In genomic region chr13:59073635-59074256, GRCm38 (mm10) we compare ENCODE assay signal across 8 mouse cellular contexts.
DNase-seq lines count a peak whose midpoint lies in the region; ATAC-seq and TF ChIP-seq lines count a peak whose summit lies in the region.

No protein-coding gene starts in this region.

- H3K4me3 ChIP-seq in forebrain, embryonic 11.5 days (ENCODE audit: low read depth, low read length) = no peak overlapping the region
- H3K4me3 ChIP-seq in heart, embryonic 13.5 days = peak overlapping the region; percentile 26
- H3K4me3 ChIP-seq in kidney, postnatal 0 days (replicated peaks; ENCODE audit: low read depth, low read length) = no peak overlapping the region
- H3K4me3 ChIP-seq in limb, embryonic 15.5 days = no peak overlapping the region
- no peak overlapping the region for H3K4me3 ChIP-seq in myocyte

- peak overlapping the region; percentile 32; the same call in 1 of the 2 replicates for H3K4me2 ChIP-seq in forebrain, embryonic 11.5 days (ENCODE audit: low read depth, low read length, severe bottlenecking)
- peak overlapping the region; percentile 60 for H3K4me2 ChIP-seq in heart, embryonic 13.5 days
- H3K4me2 ChIP-seq in kidney, postnatal 0 days (ENCODE audit: low read length) = peak overlapping the region; percentile 14; the same call in 1 of the 2 replicates
- peak overlapping the region; percentile 37 for H3K4me2 ChIP-seq in limb, embryonic 15.5 days
- H3K4me2 ChIP-seq in myocyte (ENCODE audit: low read depth) = no peak overlapping the region

- peak; percentile 20 for DNase-seq in CD4-positive, CD25-positive, alpha-beta regulatory T cell, adult 2 months (ENCODE audit: low read depth, low spot score)
- DNase-seq in forebrain, embryonic 11.5 days (ENCODE audit: low spot score) = peak; percentile 92
- DNase-seq in kidney, postnatal 0 days (ENCODE audit: low spot score) = peak; percentile 91
- peak; percentile 98 for DNase-seq in telencephalon, adult 2 months (ENCODE audit: low read depth, low spot score)

- TF ChIP-seq POLR2A in myocyte (IDR thresholded peaks at IDR 0.05; ENCODE audit: insufficient read length, low read depth) = no peak

- H3K9ac ChIP-seq in forebrain, embryonic 11.5 days (ENCODE audit: low read length) = peak overlapping the region; percentile 23; the same call in 1 of the 2 replicates
- peak overlapping the region; percentile 58; the same call in 1 of the 2 replicates for H3K9ac ChIP-seq in heart, embryonic 13.5 days
- H3K9ac ChIP-seq in kidney, postnatal 0 days (ENCODE audit: low read depth, low read length) = no peak overlapping the region
- no peak overlapping the region for H3K9ac ChIP-seq in limb, embryonic 15.5 days

- ATAC-seq in CD4-positive, CD25-positive, alpha-beta regulatory T cell, adult 4 months = no peak
- peak; percentile 89 for ATAC-seq in forebrain, embryonic 11.5 days (replicated peaks; ENCODE audit: low FRiP score)
- no peak; the same call in 1 of the 2 replicates for ATAC-seq in heart, embryonic 13.5 days (ENCODE audit: extremely low read depth, insufficient number of reproducible peaks, low FRiP score, low TSS enrichment)
- ATAC-seq in kidney, postnatal 0 days (replicated peaks; ENCODE audit: low FRiP score, low read depth) = peak; percentile 65
- ATAC-seq in limb, embryonic 15.5 days (ENCODE audit: insufficient number of reproducible peaks, low FRiP score, low TSS enrichment, low read depth) = peak; percentile 63; the same call in 1 of the 2 replicates

- no peak overlapping the region for H3ac ChIP-seq in myocyte (ENCODE audit: control insufficient read depth, insufficient read length)

- H3K4me1 ChIP-seq in forebrain, embryonic 11.5 days (replicated peaks; ENCODE audit: control insufficient read depth, insufficient read depth, low read length) = peaks cover 5% of the 10 kb centered on the region; the same call in 1 of the 2 replicates
- no peaks in the 10 kb centered on the region for H3K4me1 ChIP-seq in heart, embryonic 13.5 days
- H3K4me1 ChIP-seq in kidney, postnatal 0 days (replicated peaks; ENCODE audit: insufficient read depth, low read length) = no peaks in the 10 kb centered on the region
- H3K4me1 ChIP-seq in limb, embryonic 15.5 days = peaks cover 9% of the 10 kb centered on the region; the same call in 1 of the 2 replicates

- WGBS in forebrain, embryonic 11.5 days = 20% methylated on average over 26 of the region's 26 CpGs
- WGBS in heart, embryonic 13.5 days = 28% methylated on average over 26 of the region's 26 CpGs
- 21% methylated on average over 26 of the region's 26 CpGs for WGBS in kidney, postnatal 0 days
- 23% methylated on average over 26 of the region's 26 CpGs for WGBS in limb, embryonic 15.5 days

- no peaks in the 10 kb centered on the region for H3K36me3 ChIP-seq in forebrain, embryonic 11.5 days (ENCODE audit: control insufficient read depth, insufficient read depth, low read length)
- H3K36me3 ChIP-seq in heart, embryonic 13.5 days = no peaks in the 10 kb centered on the region
- no peaks in the 10 kb centered on the region for H3K36me3 ChIP-seq in kidney, postnatal 0 days (ENCODE audit: insufficient read depth, low read length)
- H3K36me3 ChIP-seq in limb, embryonic 15.5 days = no peaks in the 10 kb centered on the region
- no peaks in the 10 kb centered on the region for H3K36me3 ChIP-seq in myocyte (ENCODE audit: control insufficient read depth, insufficient read depth)

- H3K27me3 ChIP-seq in forebrain, embryonic 11.5 days (ENCODE audit: control insufficient read depth, insufficient read depth, low read length) = no peaks in the 10 kb centered on the region
- peaks cover 42% of the 10 kb centered on the region for H3K27me3 ChIP-seq in heart, embryonic 13.5 days (replicated peaks)
- no peaks in the 10 kb centered on the region; the same call in 1 of the 2 replicates for H3K27me3 ChIP-seq in kidney, postnatal 0 days (ENCODE audit: insufficient read depth, low read length)
- peaks cover 32% of the 10 kb centered on the region for H3K27me3 ChIP-seq in limb, embryonic 15.5 days
- H3K27me3 ChIP-seq in myocyte (ENCODE audit: control insufficient read depth, insufficient read depth, insufficient read length) = no peaks in the 10 kb centered on the region

- peak; percentile 90 for TF ChIP-seq CTCF in kidney, postnatal 0 days (IDR thresholded peaks at IDR 0.05; ENCODE audit: low read depth)

- H3K27ac ChIP-seq in forebrain, embryonic 11.5 days (ENCODE audit: low read depth, low read length) = no peak overlapping the region
- H3K27ac ChIP-seq in heart, embryonic 13.5 days (replicated peaks) = no peak overlapping the region
- no peak overlapping the region for H3K27ac ChIP-seq in kidney, postnatal 0 days
- no peak overlapping the region for H3K27ac ChIP-seq in limb, embryonic 15.5 days

- no peaks in the 10 kb centered on the region for H3K79me2 ChIP-seq in myocyte (ENCODE audit: control insufficient read depth, insufficient read depth)

- H3K9me3 ChIP-seq in forebrain, embryonic 11.5 days (ENCODE audit: control insufficient read depth, low read length) = no peaks in the 10 kb centered on the region
- H3K9me3 ChIP-seq in heart, embryonic 13.5 days = no peaks in the 10 kb centered on the region
- H3K9me3 ChIP-seq in kidney, postnatal 0 days (replicated peaks; ENCODE audit: low read length) = no peaks in the 10 kb centered on the region
- no peaks in the 10 kb centered on the region for H3K9me3 ChIP-seq in limb, embryonic 15.5 days

TF ChIP-seq in myocyte, 11 proteins besides CTCF, POLR2A, EP300 and RAD21:
- no peak for TF ChIP-seq REST (IDR thresholded peaks at IDR 0.05; ENCODE audit: insufficient read depth, insufficient read length)
- TF ChIP-seq CEBPB (IDR thresholded peaks at IDR 0.05; ENCODE audit: insufficient read depth, poor library complexity, severe bottlenecking) = peak; percentile 35; the same call in 1 of the 2 replicates

Comparison
In these comparisons a context has a peak if more than half of its experiments do, and no peak if none do; other contexts are left out.
1. DNase-seq: peak in every context shown above with its lines; median percentile 98 in telencephalon, adult 2 months; 92 in forebrain, embryonic 11.5 days; 91 in kidney, postnatal 0 days; 20 in CD4-positive, CD25-positive, alpha-beta regulatory T cell, adult 2 months.
2. ATAC-seq: peak in forebrain, embryonic 11.5 days (single experiment), kidney, postnatal 0 days (single experiment) and limb, embryonic 15.5 days (single experiment); none in CD4-positive, CD25-positive, alpha-beta regulatory T cell, adult 4 months (single experiment) and heart, embryonic 13.5 days (single experiment).
3. H3K9ac ChIP-seq: peak in forebrain, embryonic 11.5 days (single experiment) and heart, embryonic 13.5 days (single experiment); none in kidney, postnatal 0 days (single experiment) and limb, embryonic 15.5 days (single experiment).